Mouse (Mus musculus) CD4-positive naive resting alpha-beta T cell, adult 57 days (primary cell): ENCODE results near the gene Ldhc. TPM values are rescaled to one million over a fixed set of nuclear protein-coding genes. Genes with fewer than 3 reads are reported as not detected.

Experiments used
- total RNA-seq: library from RNA; stranded (reverse); gene quantifications from one replicate; pipeline ENCODE4 v1.2.4, GENCODE M21; 2023

Gene Ldhc
- not detected for total RNA-seq

GRCm38 (mm10) chr7:46860996-46861395 lies at the start of gene Ldhc:
Gene Ldhc, plus strand, starts transcription at chr7:46861203.

GRCm38 (mm10) chr7:46840787-46841525 lies 20.0 kb upstream of the Ldhc start, which contains the start of gene Ldha:
Gene Ldha, plus strand, starts transcription at chr7:46841475.

GRCm38 (mm10) chr7:46919551-46920176 lies 58.7 kb downstream of the Ldhc start, which contains the start of gene Tsg101:
Gene Tsg101, minus strand, starts transcription at chr7:46919969.

Other genes starting within 250 kb of the Ldhc start
- gene Sergef, start 221.4 kb upstream of the Ldhc start, total RNA-seq, result 20.0 TPM
- not detected for gene Tph1, start 188.7 kb upstream of the Ldhc start, total RNA-seq
- 11.2 TPM for gene Saal1, start 150.5 kb upstream of the Ldhc start, total RNA-seq
- 0.27 TPM for gene Saa3, start 145.5 kb upstream of the Ldhc start, total RNA-seq
- gene Saa4, start 128.6 kb upstream of the Ldhc start, total RNA-seq, result not detected
- gene Saa1, start 118.2 kb upstream of the Ldhc start, total RNA-seq, result not detected
- not detected for gene Saa2, start 109.4 kb upstream of the Ldhc start, total RNA-seq
- gene Hps5, start 65.1 kb upstream of the Ldhc start, total RNA-seq, result 44.3 TPM
- gene Gtf2h1, start 65.1 kb upstream of the Ldhc start, total RNA-seq, result 54.8 TPM
- 294 TPM for gene Ldha, start 19.7 kb upstream of the Ldhc start, total RNA-seq
- gene Tsg101, start 58.8 kb downstream of the Ldhc start, total RNA-seq, result 60.4 TPM
- 5.1 TPM for gene Uevld, start 97.3 kb downstream of the Ldhc start, total RNA-seq
- gene Gm9999, start 122.4 kb downstream of the Ldhc start, total RNA-seq, result not detected
- gene Spty2d1, start 147.2 kb downstream of the Ldhc start, total RNA-seq, result 68.5 TPM
- gene Tmem86a, start 189.4 kb downstream of the Ldhc start, total RNA-seq, result 4.2 TPM